Mouse (Mus musculus) cortical plate, adult 2 months (tissue): ENCODE results near the gene Tas1r2.

ENCODE experiments used
- CTCF ChIP-seq: fragments of 200-500 bp; IDR thresholded peaks from 2 replicates; pipeline ENCODE4 v1.5.1; 2011; ENCODE audit warnings: mild to moderate bottlenecking, control low read depth, low read length; ENCODE audit not compliant: insufficient read depth; ENCODE audit errors: extremely low read depth
- POLR2A ChIP-seq: fragments of 200-500 bp; IDR thresholded peaks from 2 replicates; pipeline ENCODE4 v1.6.1; 2011; ENCODE audit warnings: mild to moderate bottlenecking, low read length, control low read depth; ENCODE audit not compliant: insufficient read depth; ENCODE audit errors: extremely low read depth

DNA sequence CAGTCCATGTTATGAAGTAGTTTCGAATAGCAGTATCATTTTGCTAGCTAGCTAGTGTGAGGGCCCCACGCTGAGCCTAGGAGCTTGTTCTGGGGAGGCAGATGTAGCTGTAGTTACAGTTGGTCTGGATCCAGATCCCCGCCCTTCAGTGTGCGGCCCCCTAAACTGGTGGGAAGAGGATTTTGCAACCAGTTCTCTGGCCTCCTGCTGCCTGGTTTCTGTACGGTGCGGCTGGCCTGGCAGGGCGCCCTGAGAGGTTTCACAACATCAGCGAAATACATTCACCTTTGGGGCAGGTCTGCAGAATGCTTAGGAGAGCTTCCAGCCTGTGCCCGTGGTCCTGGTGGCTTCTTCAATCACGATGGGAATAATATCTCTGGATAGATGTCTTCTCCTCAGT lies 28.6 kb upstream of the Tas1r2 start:
- TF ChIP-seq CTCF (no peak), POLR2A (no peak)
